Mouse (Mus musculus) heart, adult 2 months (tissue): ENCODE data around the gene Cbr2. TPM values are rescaled to one million over a fixed set of nuclear protein-coding genes. Genes with fewer than 3 reads are reported as not detected.

Experiments used
- DNase-seq, 2 experiments: peaks; one replicate each; pipeline ENCODE4 v3.0.0; 2021
- H3K27ac ChIP-seq: fragments of 200-600 bp; 2 replicates; pipeline ENCODE4 v1.8.1; 2022
- H3K27me3 ChIP-seq: fragments of 200-500 bp; 2 replicates; pipeline ENCODE4 v1.6.1; 2012; ENCODE audit warnings: mild to moderate bottlenecking, low read length, inconsistent platforms, mixed read lengths; ENCODE audit not compliant: control insufficient read depth, insufficient read depth
- H3K36me3 ChIP-seq: fragments of 200-500 bp; 2 replicates; pipeline ENCODE4 v1.6.1; 2012; ENCODE audit warnings: low read length, inconsistent platforms; ENCODE audit not compliant: control insufficient read depth, insufficient read depth
- H3K4me1 ChIP-seq: fragments of 200-500 bp; 2 replicates; pipeline ENCODE4 v1.6.1; 2011; ENCODE audit warnings: low read length; ENCODE audit not compliant: control insufficient read depth, insufficient read depth
- H3K4me3 ChIP-seq: fragments of 200-600 bp; 2 replicates; pipeline ENCODE4 v1.8.1; 2022
- H3K79me2 ChIP-seq: fragments of 200-500 bp; replicated peaks from 2 replicates; pipeline ENCODE4 v1.6.1; 2012; ENCODE audit warnings: mild to moderate bottlenecking, inconsistent platforms, low read length, moderate library complexity, mixed read lengths; ENCODE audit not compliant: control insufficient read depth, insufficient read depth
- H3K9ac ChIP-seq: fragments of 200-500 bp; 2 replicates; pipeline ENCODE4 v1.6.1; 2012; ENCODE audit warnings: low read depth, mild to moderate bottlenecking, control low read depth, inconsistent platforms, low read length, mixed read lengths
- CTCF ChIP-seq: fragments of 200-600 bp; IDR thresholded peaks from 2 replicates; pipeline ENCODE4 v1.8.1; 2022; ENCODE audit warnings: antibody characterized with exemption, mild to moderate bottlenecking, moderate library complexity
- EP300 ChIP-seq: fragments of 200-500 bp; IDR thresholded peaks from 2 replicates; pipeline ENCODE4 v1.6.1; 2011; ENCODE audit warnings: low read depth, low read length, control low read depth; ENCODE audit not compliant: insufficient read depth
- POLR2A ChIP-seq: fragments of 200-500 bp; IDR thresholded peaks from 2 replicates; pipeline ENCODE4 v1.6.1; 2011; ENCODE audit warnings: mild to moderate bottlenecking, low read depth, low read length, control low read depth; ENCODE audit not compliant: insufficient read depth
- WGBS: fragments of 180-500 bp; shearing (Covaris S2); methylation state at CpG from one replicate; pipeline ENCODE4 v1.1.7; 2018; 5-methylcytosine and 5-hydroxymethylcytosine counted together
- intact Hi-C: fragments of 180-260 bp; cut with DNase I; formaldehyde crosslinking; loops from one replicate; pipeline ENCODE4 v1.15.1; 2025
- polyA plus RNA-seq: library from polyadenylated mRNA; depleted of rRNA; stranded (reverse); fragments of >200 nt; gene quantifications from 2 replicates; pipeline ENCODE4 v1.2.3, GENCODE M21; 2012
- total RNA-seq, 2 experiments: library from RNA; stranded (reverse); gene quantifications; 2 replicates each; pipeline ENCODE4 v1.2.3; 2021

Cbr2 gene
- total and polyA plus RNA-seq, 3 experiments = 17.7 to 379 (median 19.4) TPM

DNA sequence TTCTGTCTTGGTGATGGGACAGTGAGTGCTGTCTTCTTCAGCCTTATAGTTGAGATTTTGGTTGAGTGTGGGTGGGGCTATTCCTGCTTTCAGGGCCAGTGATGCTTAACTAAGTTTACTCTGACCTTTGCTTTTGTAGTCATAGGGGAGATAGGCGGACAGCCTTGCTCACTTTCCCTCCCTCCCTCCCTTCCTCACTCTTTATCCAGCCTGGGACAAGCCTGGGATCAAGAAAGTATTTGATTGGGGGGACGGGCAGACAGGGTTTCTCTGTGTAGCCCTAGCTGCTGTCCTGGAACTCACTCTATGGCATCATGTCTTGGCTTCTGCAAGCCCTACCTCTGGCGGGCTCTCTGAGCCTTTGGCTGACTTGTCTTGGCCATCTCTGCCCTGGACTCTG, 38.5 kb downstream of the Cbr2 start:
- Histone ChIP-seq H3K4me3 (no peak overlapping the region), H3K36me3 (no peaks in the 10 kb centered on the region), H3K79me2 (0 out of 2 replicates have a peak, but pooled peaks cover 1% of the 10 kb centered on the region), H3K27me3 (no peaks in the 10 kb centered on the region), H3K27ac (no peak overlapping the region), H3K4me1 (peaks cover 4% of the 10 kb centered on the region), H3K9ac (no peak overlapping the region)
- no peak for TF ChIP-seq POLR2A
- TF ChIP-seq CTCF = no peak
- no peak for TF ChIP-seq EP300
- no peak for DNase-seq
- intact Hi-C loops = no loop called here
- WGBS = 88% methylated on average over 3 of the region's 3 CpGs

DNA sequence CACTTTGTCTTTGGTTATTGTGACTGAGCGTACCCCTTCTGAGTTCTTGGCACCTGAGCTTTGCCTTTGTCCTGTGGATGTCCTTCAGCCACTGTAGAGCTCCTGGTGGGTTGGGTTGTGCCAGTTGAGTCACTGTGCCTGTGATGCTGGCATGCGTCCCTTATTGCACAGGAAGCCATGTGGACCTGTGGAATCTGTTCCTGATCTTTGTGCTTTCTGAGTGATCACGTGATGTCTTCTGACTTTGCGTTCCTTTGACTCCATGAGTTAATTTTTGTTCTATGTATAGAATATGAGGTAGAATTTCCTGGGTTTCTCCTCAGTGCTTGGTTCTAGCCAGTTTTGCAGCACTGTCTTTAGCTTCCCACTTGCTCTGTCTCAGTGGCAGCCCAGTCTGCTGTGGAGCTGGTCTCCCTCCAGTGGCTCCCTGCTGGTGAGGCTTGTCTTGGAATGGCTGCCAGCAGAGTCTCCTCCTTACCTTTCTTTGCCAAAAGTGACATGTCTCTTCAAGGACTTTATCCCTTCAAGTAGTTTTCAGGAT, 39.4 kb downstream of the Cbr2 start:
- no peak overlapping the region for H3K27ac ChIP-seq
- no peaks in the 10 kb centered on the region for H3K27me3 ChIP-seq
- H3K79me2 ChIP-seq = 0 out of 2 replicates have a peak, but pooled peaks cover 1% of the 10 kb centered on the region
- no peak overlapping the region for H3K4me3 ChIP-seq
- TF ChIP-seq POLR2A (no peak), EP300 (no peak), CTCF (no peak)
- DNase-seq = no peak
- intact Hi-C loops = no loop called here
- H3K9ac ChIP-seq = no peak overlapping the region
- H3K36me3 ChIP-seq = no peaks in the 10 kb centered on the region
- H3K4me1 ChIP-seq = peaks cover 4% of the 10 kb centered on the region
- 49% methylated on average over 4 of the region's 4 CpGs for WGBS

- no peak for DNase-seq
- 66% methylated on average over 3 of the region's 3 CpGs for whole genome bisulfite sequencing
- intact Hi-C loops = no loop called here
- Histone ChIP-seq H3K36me3 (no peaks in the 10 kb centered on the region), H3K27ac (no peak overlapping the region), H3K4me1 (peaks cover 6% of the 10 kb centered on the region), H3K27me3 (no peaks in the 10 kb centered on the region), H3K4me3 (no peak overlapping the region), H3K9ac (no peak overlapping the region), H3K79me2 (0 out of 2 replicates have a peak, but pooled peaks cover 1% of the 10 kb centered on the region)
- TF ChIP-seq POLR2A (no peak), EP300 (no peak), CTCF (no peak)
Observed at GRCm38 (mm10) chr11:120689365-120689764, 42.5 kb downstream of the Cbr2 start.

DNA sequence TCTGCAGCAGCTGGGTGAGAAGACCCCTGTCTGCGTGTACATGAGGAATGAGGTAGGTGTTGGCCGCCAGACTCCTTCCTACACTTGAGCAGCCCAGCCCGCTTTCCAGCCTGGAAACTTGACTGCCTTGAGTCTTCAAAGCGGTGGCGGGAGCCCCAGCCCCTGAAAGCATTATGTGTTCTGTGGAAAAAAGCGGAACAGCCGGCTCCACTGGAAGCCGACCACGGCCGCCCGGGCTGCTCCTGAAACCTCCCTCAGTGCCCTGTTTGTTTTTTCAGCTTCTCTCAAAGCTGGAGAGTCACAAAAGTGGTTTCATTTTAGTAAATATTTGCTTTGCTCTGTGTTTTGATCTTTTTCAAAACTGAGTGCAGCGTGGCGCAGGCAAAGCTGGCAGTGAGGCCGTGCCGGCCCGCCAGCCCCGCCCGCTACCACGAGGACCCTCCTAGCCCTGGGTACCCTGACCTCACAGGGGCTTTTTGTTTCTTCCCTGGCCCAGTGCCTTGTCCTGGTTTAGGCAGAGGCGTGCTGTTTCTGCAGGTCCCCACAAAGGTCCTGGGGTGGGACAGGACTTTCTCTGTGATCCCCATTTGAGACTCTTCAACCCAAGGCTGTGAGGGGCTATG, 45.2 kb downstream of the Cbr2 start:
- H3K36me3 ChIP-seq = no peaks in the 10 kb centered on the region
- H3K27ac ChIP-seq = no peak overlapping the region
- H3K27me3 ChIP-seq = no peaks in the 10 kb centered on the region
- 0 out of 2 replicates have a peak, but pooled peaks cover 1% of the 10 kb centered on the region for H3K79me2 ChIP-seq
- TF ChIP-seq CTCF = no peak
- TF ChIP-seq EP300 = no peak
- TF ChIP-seq POLR2A = no peak
- no peak overlapping the region for H3K4me3 ChIP-seq
- no peak for DNase-seq
- intact Hi-C loops = no loop called here
- H3K9ac ChIP-seq = no peak overlapping the region
- H3K4me1 ChIP-seq = peaks cover 2% of the 10 kb centered on the region; the same call in 1 of the 2 replicates
- 95% methylated on average over 20 of the region's 20 CpGs for WGBS

DNA sequence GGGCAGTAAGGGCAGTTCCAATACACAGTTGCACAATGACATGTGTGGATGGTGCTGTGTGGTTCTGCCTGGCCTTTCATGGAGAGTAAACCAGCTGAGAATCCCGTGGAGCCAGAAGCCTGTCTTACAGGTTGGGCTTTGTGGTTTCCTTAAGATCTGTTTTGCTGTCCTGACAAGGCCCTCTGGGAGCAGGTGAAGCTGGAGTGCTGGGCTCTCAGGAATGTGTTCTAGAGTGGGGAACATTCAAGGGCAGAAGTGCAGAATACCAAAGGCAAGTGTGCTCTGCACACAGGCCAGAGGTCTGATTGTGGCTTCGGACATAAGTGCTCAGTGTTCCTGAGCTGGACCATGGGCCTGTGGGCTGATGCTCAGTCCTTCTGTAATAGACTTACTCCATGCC, 47.3 kb downstream of the Cbr2 start:
- WGBS = 65% methylated on average over 2 of the region's 2 CpGs
- H3K36me3 ChIP-seq = no peaks in the 10 kb centered on the region
- no peak for DNase-seq
- no peak overlapping the region for H3K9ac ChIP-seq
- peaks cover 2% of the 10 kb centered on the region; the same call in 1 of the 2 replicates for H3K4me1 ChIP-seq
- H3K27ac ChIP-seq = no peak overlapping the region
- no peak for TF ChIP-seq EP300
- TF ChIP-seq CTCF = no peak
- TF ChIP-seq POLR2A = no peak
- no peaks in the 10 kb centered on the region for H3K27me3 ChIP-seq
- intact Hi-C loops = no loop called here
- no peak overlapping the region for H3K4me3 ChIP-seq
- 0 out of 2 replicates have a peak, but pooled peaks cover 1% of the 10 kb centered on the region for H3K79me2 ChIP-seq

- Histone ChIP-seq H3K4me1 (peaks cover 2% of the 10 kb centered on the region; the same call in 1 of the 2 replicates), H3K79me2 (no peaks in the 10 kb centered on the region), H3K9ac (no peak overlapping the region), H3K27me3 (no peaks in the 10 kb centered on the region), H3K36me3 (no peaks in the 10 kb centered on the region), H3K4me3 (no peak overlapping the region), H3K27ac (no peak overlapping the region)
- WGBS = 78% methylated on average over 2 of the region's 2 CpGs
- DNase-seq = no peak
- intact Hi-C loops = no loop called here
- TF ChIP-seq CTCF (0 out of 2 replicates have a peak, but pooled peaks have one; percentile 7), EP300 (no peak)
Observed at GRCm38 (mm10) chr11:120684086-120684485, 47.8 kb downstream of the Cbr2 start.
